Mouse (Mus musculus): ENCODE results near the gene Aebp2.

GRCm38 (mm10) chr6:140655451-140655850, 33.0 kb downstream of the Aebp2 start:
- TF ChIP-seq CTCF (IDR thresholded peaks at IDR 0.05; ENCODE audit: low read depth) (no peak), EP300 (IDR thresholded peaks at IDR 0.05; ENCODE audit: low read depth) (no peak)
